Mouse (Mus musculus): Measurements from ENCODE around the gene Pigo. TPM values are rescaled to one million over a fixed set of nuclear protein-coding genes. Genes with fewer than 3 reads are reported as not detected.
A peak's percentile ranks its signal among the peaks of the same experiment; 100 is the strongest.

Gene Pigo
- total RNA-seq, 2 experiments from 2014 or later, result 7.6 to 9.6 TPM

DNA sequence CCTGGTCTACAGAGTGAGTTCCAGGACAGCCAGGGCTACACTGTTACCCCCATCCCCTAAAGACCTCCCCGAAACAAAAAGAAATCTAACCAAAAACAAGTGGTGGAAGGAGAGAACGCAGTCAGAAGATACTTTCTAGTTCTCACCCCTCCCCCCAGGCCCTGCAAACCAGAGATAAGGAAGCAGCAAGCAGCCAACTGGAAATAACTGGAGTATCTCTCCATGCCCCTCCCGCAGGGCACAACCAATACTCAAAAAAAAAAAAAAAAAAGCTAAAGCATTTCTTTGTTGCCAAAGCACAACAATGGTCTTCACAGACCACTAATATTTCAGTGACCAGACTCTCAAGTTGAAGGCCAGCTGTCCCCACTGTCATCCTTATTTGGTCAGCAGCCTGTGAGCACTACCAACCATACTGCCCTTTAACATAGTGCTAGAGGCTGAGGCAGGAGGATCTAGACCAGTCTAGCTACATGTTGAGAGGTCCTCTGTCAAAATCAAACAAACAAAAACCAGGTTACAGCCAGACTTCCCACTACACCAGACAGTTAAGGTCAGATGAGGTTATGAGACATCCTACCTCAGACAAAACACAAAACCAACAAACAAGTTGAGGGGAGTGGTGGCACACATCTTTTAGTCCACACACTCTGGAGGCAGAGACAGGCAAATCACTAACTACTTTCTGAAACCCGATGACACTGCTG is 12.4 kb upstream of the Pigo start:
- no peak for DNase-seq

DNA sequence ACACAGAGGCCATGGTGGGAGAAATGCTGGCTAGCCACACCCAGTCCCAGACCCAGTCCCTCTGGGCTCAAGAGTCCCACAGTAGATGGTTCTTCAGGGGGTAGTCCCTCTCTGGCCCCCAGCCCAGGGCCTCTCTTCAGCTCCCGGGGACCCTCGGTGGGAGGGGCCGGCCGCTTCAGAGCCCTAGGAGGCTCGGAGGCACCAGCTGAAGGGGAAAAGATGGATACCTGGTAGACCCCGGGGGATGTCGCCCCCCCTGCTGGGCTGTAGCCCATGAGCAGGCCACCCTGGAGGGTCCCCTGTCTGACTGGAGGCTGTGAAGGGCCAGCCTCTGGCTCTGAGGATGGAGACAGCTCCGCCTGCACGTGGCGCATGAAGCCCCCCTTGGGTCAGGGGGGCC is 10.7 kb upstream of the Pigo start:
- no peak for DNase-seq

DNA sequence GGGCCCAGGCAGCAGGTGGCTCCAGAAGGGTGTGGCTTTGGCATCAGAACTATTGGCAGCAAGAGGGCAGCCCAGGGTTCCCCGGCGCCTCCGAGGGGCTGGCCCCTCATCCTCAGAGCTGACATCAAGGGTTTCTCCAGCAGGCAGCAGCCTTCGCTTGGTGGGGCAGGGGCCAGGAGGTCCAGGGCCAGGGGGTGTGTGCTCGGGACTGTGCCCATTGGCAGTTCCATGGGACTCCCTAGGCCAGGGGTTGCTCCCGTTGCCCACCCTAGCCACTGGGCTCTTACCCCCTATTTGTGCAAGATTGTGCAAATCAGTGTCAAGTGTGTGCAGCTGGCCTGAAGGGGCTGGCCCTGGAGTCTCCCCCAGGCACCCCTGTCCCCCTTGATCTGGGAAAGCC is 10.2 kb upstream of the Pigo start:
- DNase-seq, result no peak

DNA sequence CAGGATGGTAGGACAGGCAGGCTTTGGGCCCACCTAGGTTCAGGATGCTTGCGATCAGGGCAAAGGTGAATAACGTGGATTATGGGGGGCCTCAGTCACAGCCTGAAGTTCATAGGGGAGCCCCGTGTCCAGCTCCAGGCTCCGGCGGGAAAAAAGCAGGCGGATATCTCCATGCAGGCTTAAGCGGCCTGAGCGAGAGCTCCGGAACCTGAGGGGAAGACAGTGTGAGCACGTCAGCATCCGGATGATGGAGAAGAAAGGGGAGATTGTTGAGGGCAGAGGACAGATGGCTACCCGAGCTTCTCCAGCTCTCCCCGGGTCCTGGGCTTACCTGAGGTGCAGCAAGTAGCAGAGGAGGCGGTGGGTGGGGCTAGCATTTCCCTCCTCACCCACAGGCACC is 7.9 kb upstream of the Pigo start:
- no peak for DNase-seq

DNA sequence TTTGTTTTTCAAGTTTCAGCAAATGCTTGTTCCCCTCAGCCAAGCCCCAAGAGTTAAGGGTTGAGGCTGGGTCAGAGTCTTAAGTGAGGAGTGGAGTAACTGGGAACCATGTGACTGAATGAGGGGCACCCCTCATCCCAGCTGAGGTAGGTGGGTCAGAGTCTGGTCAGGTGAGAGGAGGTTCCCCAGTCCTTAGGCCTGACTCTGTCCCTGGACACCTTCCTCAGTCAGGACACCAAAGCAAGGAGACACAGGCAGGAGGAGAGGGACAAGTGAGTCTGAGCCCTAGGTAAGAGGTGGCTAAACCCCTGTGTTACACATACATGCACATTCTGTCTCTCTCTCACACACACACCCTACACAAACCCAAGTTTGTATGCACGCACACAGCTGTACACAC is 6.9 kb upstream of the Pigo start:
- no peak for DNase-seq

DNA sequence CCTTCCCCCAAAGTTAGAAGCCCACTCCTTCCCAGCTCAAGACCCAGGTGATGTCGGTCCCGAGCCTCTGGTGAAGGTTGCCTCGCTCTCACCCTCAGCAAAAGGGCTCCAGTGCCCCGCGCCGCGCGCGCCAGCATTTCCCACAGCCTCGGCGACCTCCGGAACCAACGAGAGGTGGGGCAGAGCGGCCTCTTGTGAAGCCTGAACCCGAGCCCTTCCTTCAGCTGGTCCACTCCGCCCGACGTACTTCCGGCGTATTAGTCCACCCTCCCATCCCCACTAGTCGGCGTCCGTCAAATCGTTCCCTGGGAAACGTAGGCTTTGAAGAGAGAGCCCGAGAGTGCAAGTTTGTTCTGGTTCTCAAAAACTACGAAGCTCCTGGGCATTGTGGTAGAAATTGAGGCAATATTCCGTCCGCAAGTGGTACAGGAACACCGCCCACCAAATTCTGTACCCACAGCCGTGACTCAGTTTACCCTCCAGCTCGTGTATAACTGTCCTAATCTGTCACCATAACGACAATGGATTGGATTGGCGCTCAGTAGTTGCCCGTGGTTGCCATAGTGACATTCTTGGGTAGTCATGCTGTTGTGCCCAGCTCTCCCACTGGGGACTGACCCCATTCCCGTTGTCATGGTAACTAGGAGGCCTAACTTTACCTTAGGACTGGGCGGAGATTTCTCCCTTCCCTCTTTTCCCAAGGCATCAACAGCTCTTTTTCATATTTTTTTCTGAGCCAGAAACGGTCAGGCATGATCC is 5.8 kb upstream of the Pigo start, which contains the start of gene Stoml2:
Gene Stoml2 (minus strand): TSS at position 474 of the 759 bp plus-strand sequence.
- DNase-seq, result peak; percentile 87

DNA sequence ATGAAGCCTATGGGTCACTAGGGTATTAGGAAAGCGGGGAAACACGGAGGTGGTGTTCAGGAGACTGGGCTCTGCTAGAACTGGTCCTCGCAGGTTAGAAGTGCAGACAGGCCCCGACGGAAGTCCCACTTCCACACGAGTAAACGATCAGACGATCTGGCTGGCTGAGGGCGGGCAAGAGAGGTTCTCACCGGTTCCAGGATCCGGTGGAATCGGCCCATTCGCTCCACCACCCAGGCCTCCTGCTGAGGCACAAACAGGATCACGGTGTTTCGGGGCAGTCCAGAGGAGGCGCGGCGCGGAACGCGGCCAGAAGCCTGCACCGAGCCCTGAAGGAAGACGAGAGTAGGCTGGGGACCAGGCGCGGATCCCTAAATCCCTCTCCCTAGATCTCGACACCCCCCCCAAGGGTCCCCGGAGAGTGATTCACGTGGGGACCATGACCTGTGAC is 5.2 kb upstream of the Pigo start:
- peak; percentile 44 for DNase-seq

DNA sequence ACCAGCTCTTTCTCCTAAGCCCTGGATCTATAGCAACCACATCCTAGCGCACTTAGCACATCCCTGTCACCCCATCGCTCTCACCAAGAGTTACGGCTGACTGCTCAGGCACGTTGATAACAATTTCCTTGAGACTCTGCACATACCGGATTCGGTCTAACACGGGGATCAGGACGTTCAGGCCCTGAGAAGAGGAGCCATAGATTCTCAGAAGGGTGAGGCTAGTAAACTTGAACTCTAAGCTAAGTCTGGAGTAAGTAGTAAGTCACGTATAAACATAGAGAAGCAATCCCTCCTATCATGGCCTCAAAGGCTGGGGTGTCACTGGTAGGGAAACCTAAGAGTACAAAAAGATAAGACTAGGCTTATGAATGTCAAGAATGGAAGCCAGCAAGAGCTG is 4.7 kb upstream of the Pigo start:
- no peak for DNase-seq

DNA sequence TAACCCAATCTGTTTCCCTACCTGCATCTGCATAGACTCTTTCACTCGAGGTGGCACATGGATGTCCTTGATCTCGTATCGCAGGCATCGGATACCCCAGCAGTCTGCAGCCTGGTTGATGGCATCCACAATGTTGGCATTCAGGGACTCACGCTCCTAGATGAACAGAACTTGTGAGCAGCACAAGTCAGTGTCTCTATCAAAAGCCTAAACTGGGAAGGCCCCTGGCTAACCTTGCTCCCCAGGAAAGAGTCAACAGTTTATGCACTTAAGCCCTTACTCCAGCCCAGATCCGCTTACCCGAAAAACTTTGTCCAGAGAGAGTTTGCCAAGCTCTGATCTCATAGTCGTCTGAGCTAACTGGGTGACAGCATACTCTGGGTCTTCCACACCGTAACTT is 4.1 kb upstream of the Pigo start:
- DNase-seq, result no peak

DNA sequence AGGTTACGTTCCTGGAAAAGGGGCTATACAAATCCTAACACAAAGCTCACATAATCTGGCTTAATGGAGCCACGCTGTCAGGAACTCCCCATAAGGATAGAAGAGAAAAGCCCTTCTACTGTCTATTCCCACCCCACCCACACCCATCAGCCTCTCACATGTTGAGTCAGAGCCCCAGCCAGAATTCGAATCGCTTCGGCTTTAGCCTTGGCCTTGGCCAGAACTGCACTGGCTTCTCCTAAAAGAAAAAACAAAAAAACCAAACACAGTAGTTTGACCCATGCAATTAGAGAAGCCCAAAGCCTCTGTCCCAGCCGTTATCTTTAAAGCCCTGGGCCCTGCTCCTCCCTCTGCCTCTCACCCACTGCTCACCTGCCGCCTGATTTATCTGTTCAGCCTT is 3.5 kb upstream of the Pigo start:
- DNase-seq, result no peak

DNA sequence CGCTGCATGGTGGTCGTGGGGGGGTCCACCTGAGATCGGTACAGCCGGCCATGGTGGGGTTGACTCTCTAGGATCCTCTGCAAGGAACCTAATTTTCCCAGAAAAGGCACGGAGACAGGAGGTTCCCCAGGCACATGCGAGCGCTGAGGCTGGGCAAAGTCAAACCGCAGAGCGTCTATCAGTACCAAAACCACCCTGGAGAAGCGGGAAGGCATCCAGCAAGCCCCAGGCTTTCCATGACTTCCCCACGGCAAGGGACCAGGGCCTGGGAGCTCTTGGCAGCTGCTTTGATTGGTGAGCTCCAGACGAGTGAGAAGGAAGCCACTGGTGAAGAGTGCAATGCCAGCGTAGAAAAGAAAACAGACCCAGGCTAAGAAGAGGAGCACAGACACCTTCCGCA is 946 bp downstream of the Pigo start:
- no peak for DNase-seq

DNA sequence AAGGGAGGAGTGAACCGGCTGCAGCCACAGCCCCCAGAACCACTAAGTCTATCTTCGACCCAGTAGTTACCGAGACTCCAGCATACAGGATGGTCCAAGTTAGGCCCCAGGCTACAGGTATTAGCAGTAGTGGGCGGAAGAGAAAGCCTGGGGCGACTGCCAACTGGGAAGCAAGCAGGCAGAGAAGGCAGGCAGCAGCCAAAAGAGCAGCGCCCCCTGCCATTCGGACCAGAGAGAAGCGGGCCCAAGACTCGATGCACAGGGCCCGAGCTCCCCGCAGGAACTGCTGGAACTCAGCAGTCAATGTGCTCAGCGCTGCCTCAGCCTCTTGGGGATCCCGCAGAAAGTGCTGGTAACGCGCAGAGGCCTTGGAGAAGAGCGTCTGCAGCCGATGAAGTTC is 4.3 kb downstream of the Pigo start:
- no peak for DNase-seq

DNA sequence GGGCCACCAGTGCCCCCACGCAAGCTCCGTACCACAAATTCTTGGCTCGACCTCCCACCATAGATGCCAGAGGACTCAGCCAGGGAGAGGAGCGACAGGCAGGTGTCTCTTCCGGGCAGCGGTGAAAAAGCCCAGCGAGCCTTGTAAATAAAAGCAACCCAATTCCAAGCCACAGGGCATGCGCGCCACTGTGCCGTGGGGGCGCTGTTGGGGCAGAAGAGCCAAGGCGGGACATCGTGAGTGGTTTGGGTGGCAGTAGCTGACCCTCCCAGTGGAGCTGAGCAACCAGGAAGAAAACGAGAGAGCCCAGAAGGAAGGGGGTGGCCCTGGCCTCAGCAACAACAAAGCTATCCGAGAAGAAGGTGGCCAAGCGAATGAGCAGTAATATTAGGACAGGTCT is 4.7 kb downstream of the Pigo start:
- DNase-seq, result no peak

DNA sequence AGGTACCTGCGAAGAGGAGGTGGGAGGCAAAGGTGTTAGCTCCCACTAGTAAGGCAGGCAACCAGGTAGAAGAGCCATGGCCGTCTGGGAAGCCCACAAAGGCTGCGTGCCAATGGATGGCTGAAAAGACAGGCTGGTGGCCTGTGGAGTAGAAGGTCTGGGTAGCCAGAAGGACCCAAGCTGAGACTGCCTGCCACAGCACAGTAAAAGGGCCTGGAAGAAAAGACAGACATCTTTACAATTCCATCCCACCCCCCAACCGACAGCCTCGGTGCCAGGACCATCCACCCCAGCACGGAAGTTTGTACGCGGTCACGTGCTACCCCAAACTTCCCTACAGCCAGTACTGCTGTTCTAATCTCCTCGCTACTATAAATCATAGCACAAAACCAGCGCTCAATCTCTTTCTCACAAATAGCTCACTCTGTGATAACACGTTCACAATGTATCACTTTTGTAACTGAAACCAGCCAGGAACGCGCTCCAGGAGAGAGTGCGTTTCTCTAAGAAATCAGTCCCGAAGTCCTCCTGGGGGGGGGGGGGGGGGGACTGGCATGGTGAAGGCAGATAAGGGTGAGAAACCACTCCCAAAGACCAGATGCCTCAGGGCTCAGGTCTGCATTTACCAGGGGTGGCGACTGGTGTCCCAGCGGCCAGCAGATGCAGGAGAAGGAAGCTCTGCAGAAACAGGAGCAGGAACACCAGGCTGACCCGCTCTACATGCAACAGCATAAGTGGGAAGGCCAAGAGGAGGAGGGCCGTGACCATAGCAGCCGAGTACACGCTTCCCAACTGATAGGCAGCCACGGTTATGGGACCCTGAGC is 5.8 kb downstream of the Pigo start:
- DNase-seq, result no peak

DNA sequence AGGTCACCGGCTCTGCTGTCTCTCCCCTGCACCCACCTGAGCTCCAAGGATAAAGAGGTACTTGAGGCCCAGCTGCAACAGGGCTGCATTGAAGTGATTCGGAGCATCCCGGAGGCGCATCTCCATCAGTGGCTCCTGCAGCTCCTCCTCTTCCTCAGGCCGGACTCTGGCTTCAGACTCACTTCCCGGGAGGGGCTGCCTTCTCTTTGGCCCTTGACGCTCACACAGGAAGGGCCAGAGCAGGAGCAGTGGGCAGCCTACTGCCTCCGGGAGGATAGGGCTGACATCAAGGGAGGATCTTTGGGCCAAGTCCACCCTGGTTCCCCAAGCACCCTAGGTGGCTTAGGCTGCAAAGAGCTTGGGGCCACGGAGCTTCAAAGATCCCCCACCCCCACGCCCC is 6.4 kb downstream of the Pigo start:
- DNase-seq, result no peak

DNA sequence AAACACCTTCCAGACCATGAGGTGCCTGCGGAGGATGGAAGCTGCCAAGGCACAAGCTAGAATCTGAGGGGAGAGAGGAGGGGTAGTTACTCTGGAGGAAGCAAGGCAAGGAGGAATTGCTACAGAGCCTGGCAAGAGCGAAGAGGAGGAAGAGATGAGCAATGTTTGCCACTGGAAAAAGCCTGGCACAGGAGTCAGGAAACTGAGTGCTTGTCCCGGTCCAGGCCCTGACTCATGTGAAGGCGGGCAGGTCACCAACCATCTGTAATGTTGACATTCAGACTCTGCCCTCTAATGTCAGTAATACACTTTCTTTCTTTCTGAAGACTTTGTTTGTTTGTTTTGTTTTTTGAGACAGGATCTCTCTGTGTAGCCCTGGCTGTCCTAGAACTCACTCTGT is 7.5 kb downstream of the Pigo start:
- no peak for DNase-seq

DNA sequence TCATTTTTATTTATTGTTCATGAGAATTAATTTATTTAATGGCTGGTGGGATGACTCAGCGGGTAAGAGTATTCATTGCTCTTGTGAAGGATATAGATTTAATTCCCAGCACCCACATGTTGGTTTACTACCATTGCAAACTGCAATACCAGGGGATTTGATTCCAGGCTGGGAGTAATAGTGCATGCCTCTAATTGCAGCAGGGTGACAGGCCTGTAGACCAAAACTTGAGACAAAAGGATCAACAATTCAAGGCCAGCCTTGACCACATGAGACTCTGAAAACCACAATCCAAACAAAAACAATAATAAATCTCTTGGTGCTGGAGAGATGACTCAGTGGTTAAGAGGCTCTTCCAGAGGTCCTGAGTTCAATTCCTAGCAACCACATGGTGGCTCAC is 13.5 kb downstream of the Pigo start:
- no peak for DNase-seq

DNA sequence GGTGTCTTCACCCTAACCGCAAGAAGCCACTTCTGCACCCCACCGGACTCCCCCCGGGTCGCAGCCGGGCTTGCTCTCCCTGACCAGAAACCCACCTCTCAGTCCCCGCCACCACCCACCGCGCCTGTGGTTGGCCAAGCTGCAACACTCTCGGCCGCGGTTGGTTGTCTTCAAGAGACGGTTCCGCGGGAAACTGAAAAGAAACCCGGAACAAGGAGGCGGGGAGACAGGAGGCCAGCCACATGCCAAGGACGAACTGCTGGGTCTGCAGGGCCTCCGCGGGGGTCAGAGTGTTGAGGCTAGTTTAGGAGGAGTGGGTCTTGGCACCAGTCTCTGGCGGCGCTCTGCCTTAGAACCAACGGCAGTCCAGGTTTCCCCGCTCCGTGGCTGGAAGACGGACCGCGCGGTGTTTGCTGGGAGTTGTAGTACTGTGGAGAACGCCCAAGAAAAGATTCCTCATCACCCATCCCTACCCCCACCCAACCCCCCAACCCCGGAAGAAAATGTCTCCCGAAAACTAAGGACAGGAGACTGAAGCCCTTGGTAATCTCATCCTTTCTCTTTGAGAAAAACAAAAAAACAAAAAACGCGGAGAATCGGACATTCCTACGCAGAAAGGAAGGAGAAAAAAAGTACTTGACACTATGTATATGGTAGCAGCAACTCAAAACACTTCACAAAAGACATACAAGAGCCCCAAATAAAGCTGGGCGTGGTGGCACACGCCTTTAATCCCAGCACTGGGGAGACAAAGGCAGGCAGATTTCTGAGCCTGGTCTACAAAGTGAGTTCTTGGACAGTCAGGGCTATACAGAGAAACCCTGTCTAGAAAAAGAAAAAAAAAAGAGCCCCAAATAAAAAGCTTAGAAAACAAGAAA is 15.2 kb downstream of the Pigo start, which contains the start of gene Fancg:
Gene Fancg (minus strand): TSS at position 346 of the 878 bp plus-strand sequence.
- peak; percentile 75 for DNase-seq

DNA sequence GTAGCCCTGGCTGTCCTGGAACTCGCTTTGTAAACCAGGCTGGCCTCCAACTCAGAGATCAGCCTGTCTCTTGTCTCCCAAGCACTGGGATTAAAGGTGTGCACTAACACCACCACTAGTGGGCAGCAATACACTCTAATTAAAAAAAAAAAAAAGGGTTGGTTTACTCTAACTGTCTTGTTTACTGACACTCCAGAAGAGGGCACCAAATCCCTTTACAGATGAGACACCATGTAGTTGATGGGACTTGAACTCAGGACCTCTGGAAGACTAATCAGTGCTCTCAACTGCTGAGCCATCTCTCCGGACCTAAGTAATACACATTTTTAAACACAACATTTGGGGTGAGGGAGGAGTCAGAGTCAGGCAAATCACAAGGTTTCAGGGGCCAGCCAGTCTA is 19.9 kb downstream of the Pigo start:
- DNase-seq, result no peak

DNA sequence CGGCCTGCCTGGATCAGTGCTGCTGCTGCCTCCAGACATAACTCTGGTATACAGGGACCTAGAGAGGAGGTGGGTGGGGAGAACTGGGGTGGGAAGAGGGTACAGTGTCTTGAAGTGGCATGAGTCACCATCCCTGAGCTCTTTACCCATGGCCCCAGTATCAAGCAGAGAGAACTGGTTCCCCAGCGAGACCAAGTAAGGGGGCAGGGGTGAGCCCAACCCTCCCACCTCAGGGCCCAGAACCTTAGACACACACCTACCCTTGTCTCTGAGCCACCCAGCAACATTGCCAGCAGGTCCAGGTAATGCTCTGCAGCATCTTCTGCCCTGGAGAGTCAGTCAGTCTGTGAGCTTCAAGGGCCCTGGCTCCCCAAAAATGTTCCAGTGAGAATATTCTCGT is 20.7 kb downstream of the Pigo start:
- no peak for DNase-seq

DNA sequence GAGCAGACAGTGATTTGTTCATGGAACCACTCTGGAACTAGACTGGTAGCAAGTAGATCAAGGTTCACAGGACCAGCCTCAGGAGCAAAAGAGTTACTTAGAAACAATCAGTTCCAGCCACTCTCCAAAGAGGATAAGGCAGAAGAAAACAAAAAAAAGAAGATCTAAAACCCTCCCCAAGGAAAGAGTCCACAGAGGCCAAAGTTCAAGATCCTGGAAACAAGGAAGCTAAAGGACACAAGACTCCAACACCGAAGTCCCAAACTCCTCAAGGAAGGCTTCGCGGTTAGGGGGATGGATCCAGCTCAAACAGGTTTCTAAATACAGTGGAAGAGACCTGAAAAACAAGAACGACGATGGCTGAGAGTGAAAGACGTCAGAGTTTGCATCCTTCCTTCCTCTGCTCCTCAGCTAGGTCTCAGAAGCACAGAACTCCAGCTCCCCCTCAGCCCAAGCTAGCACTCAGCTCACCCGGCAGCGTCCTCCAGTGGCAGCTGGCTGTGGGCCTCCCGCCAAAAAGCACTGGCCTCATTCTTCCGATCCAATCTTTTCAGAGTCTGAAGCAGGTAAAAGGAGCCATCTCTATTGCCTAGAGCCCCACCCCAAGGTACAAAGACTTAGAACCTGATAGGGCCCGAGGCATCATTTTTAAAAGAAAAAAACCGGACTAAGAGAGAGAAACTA is 22.7 kb downstream of the Pigo start:
- peak; percentile 31 for DNase-seq
